Mouse (Mus musculus): ENCODE data around the gene Id1. TPM values are rescaled to one million over a fixed set of nuclear protein-coding genes. Genes with fewer than 3 reads are reported as not detected.
A peak's percentile ranks its signal among the peaks of the same experiment; 100 is the strongest.

The Id1 gene
- polyA plus RNA-seq, 1 experiment from 2014 or later: 109 TPM

DNA sequence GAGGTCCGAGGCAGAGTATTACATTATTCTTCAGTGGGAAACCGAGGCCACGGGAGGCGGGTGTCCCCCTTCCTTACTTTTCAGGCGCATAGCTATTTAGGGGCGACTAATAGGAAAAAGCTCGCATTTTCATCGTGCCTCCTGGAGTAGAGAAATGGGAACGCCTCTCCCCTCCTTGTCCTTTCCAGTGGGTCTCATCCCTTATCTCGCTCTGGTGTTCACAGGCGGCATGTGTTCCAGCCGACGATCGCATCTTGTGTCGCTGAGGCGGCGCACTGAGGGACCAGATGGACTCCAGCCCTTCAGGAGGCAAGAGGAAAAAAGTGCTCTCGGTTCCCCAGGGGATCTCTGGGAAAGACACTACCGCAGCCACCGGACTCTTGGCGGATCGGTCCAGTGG is 697 bp downstream of the Id1 start:
- Histone ChIP-seq H3K4me1 (replicated peaks; ENCODE audit: control insufficient read depth, insufficient read depth, low read length) (peaks cover 53% of the 10 kb centered on the region), H3K9me3 (ENCODE audit: control insufficient read depth, low read length) (no peaks in the 10 kb centered on the region), H3K36me3 (ENCODE audit: control insufficient read depth, insufficient read depth, low read length) (0 out of 2 replicates have a peak, but pooled peaks cover 3% of the 10 kb centered on the region), H3K27ac (ENCODE audit: low read depth) (peak overlapping the region; percentile 99), H3K4me3 (ENCODE audit: low read depth, low read length) (peak overlapping the region; percentile 67), H3K27me3 (replicated peaks; ENCODE audit: control insufficient read depth, insufficient read depth, low read length) (no peaks in the 10 kb centered on the region), H3K4me2 (ENCODE audit: low read length) (peak overlapping the region; percentile 85), H3K9ac (ENCODE audit: low read length) (peak overlapping the region; percentile 91)
- DNase-seq (ENCODE audit: low spot score) (no peak), ATAC-seq (replicated peaks; ENCODE audit: low FRiP score, low TSS enrichment, low read depth) (no peak)
- 0% methylated on average over 22 of the region's 22 CpGs for WGBS

DNA sequence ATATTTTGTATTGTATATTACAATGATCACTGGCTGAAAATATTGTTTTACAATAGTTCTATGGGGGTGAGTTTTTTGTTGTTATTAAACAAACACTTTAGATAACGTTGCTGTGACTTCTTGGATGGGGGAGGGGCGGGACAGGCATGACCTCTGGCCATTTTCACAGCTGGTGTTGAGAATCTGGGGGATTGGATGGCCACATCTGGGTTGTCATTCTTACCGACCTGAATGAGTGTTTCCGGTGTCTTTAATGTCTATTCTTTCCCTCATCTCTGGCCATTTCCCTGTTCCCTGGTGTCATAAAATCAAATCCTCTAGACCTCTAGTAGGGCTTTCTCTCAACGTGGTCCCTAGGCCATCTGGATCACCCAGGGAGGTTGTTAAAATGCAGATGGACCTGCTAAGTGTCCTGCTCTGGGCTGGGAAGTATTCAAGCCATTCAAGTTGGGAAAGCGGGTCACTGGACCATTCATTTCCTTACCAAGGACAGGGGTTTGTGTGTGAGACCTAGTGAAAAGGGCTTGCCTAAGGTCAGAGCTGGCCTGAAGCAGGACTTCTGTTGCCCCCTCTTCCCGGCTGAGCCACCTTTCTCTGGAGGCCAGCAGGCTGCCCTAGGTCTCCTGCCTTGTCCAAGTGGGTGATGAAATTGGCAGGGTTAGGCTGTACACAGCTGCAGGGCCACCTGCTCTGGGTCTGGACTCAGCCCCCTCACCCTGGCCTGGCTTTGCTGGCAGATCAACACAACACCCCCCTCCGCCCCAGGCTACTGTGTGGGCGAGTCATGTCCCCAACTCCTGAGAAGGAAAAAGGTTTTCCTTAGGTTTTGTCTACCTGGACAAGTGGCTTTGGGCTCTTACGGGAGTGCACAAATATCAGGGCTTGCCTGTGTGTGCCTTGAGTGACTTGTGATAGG is 1.5 kb downstream of the Id1 start:
- no peak for ATAC-seq (replicated peaks; ENCODE audit: low FRiP score, low TSS enrichment, low read depth)
- Histone ChIP-seq H3K4me3 (ENCODE audit: low read depth, low read length) (peak overlapping the region; percentile 67), H3K9me3 (ENCODE audit: control insufficient read depth, low read length) (no peaks in the 10 kb centered on the region), H3K4me1 (replicated peaks; ENCODE audit: control insufficient read depth, insufficient read depth, low read length) (peaks cover 57% of the 10 kb centered on the region), H3K36me3 (ENCODE audit: control insufficient read depth, insufficient read depth, low read length) (0 out of 2 replicates have a peak, but pooled peaks cover 3% of the 10 kb centered on the region), H3K27ac (ENCODE audit: low read depth) (peak overlapping the region; percentile 99), H3K27me3 (replicated peaks; ENCODE audit: control insufficient read depth, insufficient read depth, low read length) (no peaks in the 10 kb centered on the region), H3K9ac (ENCODE audit: low read length) (peak overlapping the region; percentile 91), H3K4me2 (ENCODE audit: low read length) (peak overlapping the region; percentile 85)
- DNase-seq (ENCODE audit: low spot score): peak; percentile 67
- 13% methylated on average over 10 of the region's 10 CpGs for WGBS

DNA sequence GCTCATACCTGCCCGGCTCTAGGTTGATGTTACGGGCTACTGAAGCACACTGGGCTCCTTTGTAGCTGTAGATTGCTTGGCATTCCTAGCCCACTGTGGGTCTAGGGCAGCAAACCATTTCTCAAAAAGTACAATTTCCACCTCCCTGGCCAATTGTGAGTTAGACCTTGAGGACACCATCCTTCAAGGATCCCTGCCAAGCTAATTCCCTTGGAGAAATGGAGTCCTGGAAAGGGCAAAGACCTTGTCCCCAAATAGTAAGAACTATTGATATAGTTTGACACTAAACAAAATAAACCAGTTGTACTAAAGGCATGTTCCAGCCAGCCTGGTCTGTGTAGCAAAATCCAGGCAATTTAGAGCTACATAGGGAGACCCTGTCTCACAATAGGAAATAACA is 2.3 kb downstream of the Id1 start:
- Histone ChIP-seq H3K27me3 (replicated peaks; ENCODE audit: control insufficient read depth, insufficient read depth, low read length) (no peaks in the 10 kb centered on the region), H3K4me3 (ENCODE audit: low read depth, low read length) (peak overlapping the region; percentile 67)
- 46% methylated on average over 2 of the region's 2 CpGs for WGBS

DNA sequence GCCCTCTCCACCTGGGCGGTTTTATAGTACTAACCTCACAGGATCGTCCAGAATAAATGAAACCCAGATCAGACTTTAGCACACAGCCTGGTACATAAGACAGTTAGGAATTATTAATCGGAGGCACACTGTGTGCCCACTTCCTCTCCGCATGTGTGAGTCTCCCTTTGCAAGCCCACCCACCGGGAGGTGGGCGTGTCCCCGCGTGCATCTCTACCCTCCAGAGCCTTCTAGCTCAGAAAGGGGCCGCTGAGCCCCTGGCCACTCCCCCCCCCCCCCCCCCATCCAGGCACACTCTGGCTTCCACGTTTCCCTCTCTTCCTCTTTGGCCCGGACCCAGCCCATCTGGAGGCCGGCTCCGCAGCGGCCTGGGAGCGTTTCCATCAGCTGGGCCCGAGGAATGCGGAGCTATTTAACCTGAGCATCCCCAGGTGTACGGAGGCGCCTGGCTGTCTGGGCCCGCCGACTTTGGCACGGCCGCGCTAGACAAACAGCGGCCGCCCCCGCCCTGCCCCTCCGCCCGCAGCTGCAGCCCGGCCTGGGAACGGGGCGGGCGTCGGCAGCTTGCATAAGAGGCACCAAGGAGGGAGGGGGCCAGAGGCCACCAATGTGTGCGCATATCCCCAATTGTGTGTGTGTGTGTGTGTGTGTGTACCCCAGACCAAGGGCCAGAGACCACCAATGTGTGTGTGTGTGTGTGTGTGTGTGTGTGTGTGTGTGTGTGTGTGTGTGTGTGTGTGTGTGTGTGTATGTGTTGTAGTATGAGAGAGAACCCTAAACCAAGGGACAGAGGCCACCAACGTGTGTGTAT is 3.2 kb downstream of the Id1 start:
- Histone ChIP-seq H3K9ac (ENCODE audit: low read length) (peak overlapping the region; percentile 91), H3K9me3 (ENCODE audit: control insufficient read depth, low read length) (no peaks in the 10 kb centered on the region)

More for the DNA sequence above, 2.3 kb downstream of the Id1 start:
- Histone ChIP-seq H3K4me2 (ENCODE audit: low read length) (peak overlapping the region; percentile 85), H3K9ac (ENCODE audit: low read length) (peak overlapping the region; percentile 91), H3K4me1 (replicated peaks; ENCODE audit: control insufficient read depth, insufficient read depth, low read length) (peaks cover 57% of the 10 kb centered on the region), H3K9me3 (ENCODE audit: control insufficient read depth, low read length) (no peaks in the 10 kb centered on the region), H3K36me3 (ENCODE audit: control insufficient read depth, insufficient read depth, low read length) (0 out of 2 replicates have a peak, but pooled peaks cover 3% of the 10 kb centered on the region), H3K27ac (ENCODE audit: low read depth) (peak overlapping the region; percentile 99)
- ATAC-seq (replicated peaks; ENCODE audit: low FRiP score, low TSS enrichment, low read depth) (no peak), DNase-seq (ENCODE audit: low spot score) (no peak)

DNA sequence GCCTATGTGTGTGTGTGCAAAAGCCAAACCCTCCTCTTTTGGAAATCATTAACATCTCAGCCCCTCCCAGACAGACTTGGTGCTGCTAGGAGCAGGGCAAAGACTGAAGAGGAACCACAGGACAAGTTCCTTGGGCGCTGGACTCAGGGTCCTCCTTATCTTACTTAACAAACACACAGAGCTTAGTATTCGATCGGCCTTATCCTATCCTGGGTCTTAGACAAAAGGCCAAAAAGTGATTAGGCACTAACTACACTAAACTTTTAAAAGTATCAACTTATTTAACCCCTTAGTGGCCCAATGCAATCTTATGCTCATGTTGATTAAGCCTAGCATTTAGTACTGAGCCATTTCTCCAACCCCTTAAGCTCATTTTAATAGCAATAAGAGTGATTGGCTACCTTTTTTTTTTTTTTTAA is 3.8 kb downstream of the Id1 start:
- H3K4me2 ChIP-seq (ENCODE audit: low read length): peak overlapping the region; percentile 85
- H3K9me3 ChIP-seq (ENCODE audit: control insufficient read depth, low read length): no peaks in the 10 kb centered on the region
- H3K27ac ChIP-seq (ENCODE audit: low read depth): peak overlapping the region; percentile 99
- DNase-seq (ENCODE audit: low spot score) (no peak), ATAC-seq (replicated peaks; ENCODE audit: low FRiP score, low TSS enrichment, low read depth) (peak; percentile 48)
- H3K36me3 ChIP-seq (ENCODE audit: control insufficient read depth, insufficient read depth, low read length): 0 out of 2 replicates have a peak, but pooled peaks cover 3% of the 10 kb centered on the region
- peaks cover 48% of the 10 kb centered on the region for H3K4me1 ChIP-seq (replicated peaks; ENCODE audit: control insufficient read depth, insufficient read depth, low read length)
- H3K9ac ChIP-seq (ENCODE audit: low read length): no peak overlapping the region
- H3K27me3 ChIP-seq (replicated peaks; ENCODE audit: control insufficient read depth, insufficient read depth, low read length): no peaks in the 10 kb centered on the region
- H3K4me3 ChIP-seq (ENCODE audit: low read depth, low read length): no peak overlapping the region
- 18% methylated on average over 3 of the region's 3 CpGs for WGBS

More for the DNA sequence above, 3.2 kb downstream of the Id1 start:
- DNase-seq (ENCODE audit: low spot score) (peak; percentile 93), ATAC-seq (replicated peaks; ENCODE audit: low FRiP score, low TSS enrichment, low read depth) (peak; percentile 69)
- Histone ChIP-seq H3K4me2 (ENCODE audit: low read length) (peak overlapping the region; percentile 85), H3K4me1 (replicated peaks; ENCODE audit: control insufficient read depth, insufficient read depth, low read length) (peaks cover 53% of the 10 kb centered on the region), H3K36me3 (ENCODE audit: control insufficient read depth, insufficient read depth, low read length) (0 out of 2 replicates have a peak, but pooled peaks cover 3% of the 10 kb centered on the region), H3K27me3 (replicated peaks; ENCODE audit: control insufficient read depth, insufficient read depth, low read length) (no peaks in the 10 kb centered on the region), H3K4me3 (ENCODE audit: low read depth, low read length) (peak overlapping the region; percentile 67), H3K27ac (ENCODE audit: low read depth) (peak overlapping the region; percentile 99)
- WGBS: 1% methylated on average over 29 of the region's 36 CpGs

DNA sequence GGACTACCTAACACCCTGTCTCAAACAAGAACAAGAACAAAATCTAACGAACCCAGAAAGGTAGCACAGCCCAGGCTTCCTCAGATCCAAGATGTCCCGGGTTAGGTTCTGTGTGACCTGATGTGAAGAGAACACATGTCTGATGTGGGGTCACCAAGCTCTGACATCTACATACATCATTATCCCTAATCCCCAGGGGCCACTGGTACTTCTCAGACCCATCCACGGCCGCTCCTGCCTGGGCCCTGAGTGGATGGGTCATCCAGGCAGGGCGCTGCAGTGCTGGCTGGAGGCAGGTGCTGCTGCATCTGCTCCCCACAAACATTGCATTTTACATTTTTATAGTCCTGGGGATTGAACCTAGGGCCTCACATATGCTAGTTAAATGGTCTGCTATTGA is 4.4 kb downstream of the Id1 start:
- Histone ChIP-seq H3K9me3 (ENCODE audit: control insufficient read depth, low read length) (no peaks in the 10 kb centered on the region), H3K27me3 (replicated peaks; ENCODE audit: control insufficient read depth, insufficient read depth, low read length) (no peaks in the 10 kb centered on the region), H3K27ac (ENCODE audit: low read depth) (peak overlapping the region; percentile 99), H3K4me1 (replicated peaks; ENCODE audit: control insufficient read depth, insufficient read depth, low read length) (peaks cover 45% of the 10 kb centered on the region), H3K36me3 (ENCODE audit: control insufficient read depth, insufficient read depth, low read length) (0 out of 2 replicates have a peak, but pooled peaks cover 3% of the 10 kb centered on the region), H3K9ac (ENCODE audit: low read length) (no peak overlapping the region), H3K4me3 (ENCODE audit: low read depth, low read length) (no peak overlapping the region), H3K4me2 (ENCODE audit: low read length) (no peak overlapping the region)
- DNase-seq (ENCODE audit: low spot score) (no peak), ATAC-seq (replicated peaks; ENCODE audit: low FRiP score, low TSS enrichment, low read depth) (no peak)
- 60% methylated on average over 5 of the region's 5 CpGs for WGBS

DNA sequence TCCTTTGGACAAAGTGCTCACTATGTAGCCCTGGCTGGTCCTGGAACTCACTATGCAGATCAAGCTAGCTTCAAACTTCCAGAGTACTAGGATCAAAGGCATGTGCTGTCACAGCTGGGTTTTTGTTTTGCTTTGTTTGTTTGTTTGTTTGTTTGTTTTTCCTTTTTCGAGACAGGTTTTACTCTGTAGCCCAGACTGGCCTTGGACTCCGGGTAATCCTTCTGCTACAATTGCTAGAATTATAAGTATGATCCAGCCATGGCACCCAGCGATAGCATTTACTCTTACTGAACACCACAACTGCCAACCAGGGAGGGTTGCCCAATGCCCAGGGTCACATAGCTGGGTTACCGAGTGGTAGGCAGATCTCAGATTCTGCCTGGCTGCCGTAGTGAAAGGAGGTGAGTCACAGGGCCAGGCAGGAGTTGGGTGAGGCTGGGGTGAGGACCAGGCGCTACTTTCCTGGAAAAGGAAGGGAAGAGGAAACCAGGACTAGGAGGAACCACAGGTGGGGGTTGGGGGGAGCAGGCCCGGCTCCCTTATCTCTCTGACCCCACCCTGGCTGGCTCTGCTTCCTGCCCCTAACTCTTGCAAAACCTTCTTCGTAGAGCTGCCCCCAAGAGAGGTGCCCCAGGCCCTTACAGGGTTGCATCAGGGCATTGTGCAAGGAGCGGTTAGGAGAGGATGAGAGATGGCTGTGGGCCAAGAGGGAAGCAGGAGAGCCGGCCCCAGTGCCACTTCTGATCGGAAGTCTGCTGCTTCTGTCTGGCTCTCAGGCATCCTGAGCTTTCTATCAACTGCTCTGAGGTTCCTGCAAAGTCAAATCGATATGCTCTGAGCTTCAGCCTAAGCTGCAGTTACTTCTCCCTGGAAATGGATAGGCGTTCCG is 5.3 kb downstream of the Id1 start:
- 25% methylated on average over 14 of the region's 14 CpGs for WGBS
- H3K4me1 ChIP-seq (replicated peaks; ENCODE audit: control insufficient read depth, insufficient read depth, low read length): peaks cover 40% of the 10 kb centered on the region
- 0 out of 2 replicates have a peak, but pooled peaks cover 3% of the 10 kb centered on the region for H3K36me3 ChIP-seq (ENCODE audit: control insufficient read depth, insufficient read depth, low read length)
- H3K4me2 ChIP-seq (ENCODE audit: low read length): peak overlapping the region; percentile 44
- H3K4me3 ChIP-seq (ENCODE audit: low read depth, low read length): no peak overlapping the region
- H3K9me3 ChIP-seq (ENCODE audit: control insufficient read depth, low read length): no peaks in the 10 kb centered on the region
- no peaks in the 10 kb centered on the region for H3K27me3 ChIP-seq (replicated peaks; ENCODE audit: control insufficient read depth, insufficient read depth, low read length)
- ATAC-seq (replicated peaks; ENCODE audit: low FRiP score, low TSS enrichment, low read depth) (peak; percentile 41; the same call in 1 of the 2 replicates), DNase-seq (ENCODE audit: low spot score) (peak; percentile 75)
- H3K27ac ChIP-seq (ENCODE audit: low read depth): peak overlapping the region; percentile 80
- no peak overlapping the region for H3K9ac ChIP-seq (ENCODE audit: low read length)
